Mouse (Mus musculus): ENCODE results near the gene Ranbp17.

DNA sequence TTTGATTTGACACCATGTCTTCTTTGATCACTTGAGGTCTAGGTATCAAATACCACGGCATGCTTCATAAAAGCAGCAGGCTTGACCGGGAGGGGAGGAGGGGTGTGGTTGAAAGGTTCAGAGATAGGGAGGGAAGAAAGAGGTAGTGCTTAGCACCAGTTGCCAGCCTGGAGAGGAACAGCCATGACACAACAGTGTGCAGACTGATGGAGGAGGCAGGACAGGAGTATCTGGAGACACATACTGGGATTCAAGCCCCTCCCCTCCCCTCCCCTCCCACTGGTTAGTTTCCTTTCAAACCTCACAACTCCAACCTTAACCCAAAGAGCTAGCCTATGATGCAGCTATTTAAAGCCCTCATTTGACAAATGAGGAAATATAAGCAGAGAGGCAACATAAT, 16.0 kb upstream of the Ranbp17 start:
- TF ChIP-seq CTCF (IDR thresholded peaks at IDR 0.05; ENCODE audit: low read depth, low read length) (no peak), POLR2AphosphoS5 (IDR thresholded peaks at IDR 0.05; ENCODE audit: insufficient replicate concordance, low read depth, low read length) (no peak), TAL1 (conservative IDR thresholded peaks at IDR 0.05; ENCODE audit: low read depth, low read length) (no peak), GATA1 (IDR thresholded peaks at IDR 0.05; ENCODE audit: borderline replicate concordance, low read length) (no peak)
